Mouse (Mus musculus) testis, adult 2 months (tissue): Measurements from ENCODE around the gene Rptor.

Experiments
- CTCF ChIP-seq: fragments of 200-500 bp; IDR thresholded peaks from 2 replicates; pipeline ENCODE4 v1.5.1; 2012; ENCODE audit warnings: low read depth, mild to moderate bottlenecking, inconsistent platforms, low read length, moderate library complexity; ENCODE audit not compliant: control insufficient read depth, insufficient read depth, insufficient replicate concordance
- POLR2A ChIP-seq: fragments of 200-500 bp; IDR thresholded peaks from 2 replicates; pipeline ENCODE4 v1.6.1; 2012; ENCODE audit warnings: low read depth, mild to moderate bottlenecking, inconsistent platforms, low read length, moderate library complexity; ENCODE audit not compliant: control insufficient read depth

GRCm38 (mm10) chr11:119948803-119949202, 346.1 kb downstream of the Rptor start:
- no peak for TF ChIP-seq CTCF
- TF ChIP-seq POLR2A = no peak
